Mouse (Mus musculus): ENCODE results near the gene Rngtt.
"Not testable (repeated sequence)": the region's sequence is repeated elsewhere in the genome, so short reads cannot be mapped to it uniquely, and the experiment has no call there.

Rngtt gene

DNA sequence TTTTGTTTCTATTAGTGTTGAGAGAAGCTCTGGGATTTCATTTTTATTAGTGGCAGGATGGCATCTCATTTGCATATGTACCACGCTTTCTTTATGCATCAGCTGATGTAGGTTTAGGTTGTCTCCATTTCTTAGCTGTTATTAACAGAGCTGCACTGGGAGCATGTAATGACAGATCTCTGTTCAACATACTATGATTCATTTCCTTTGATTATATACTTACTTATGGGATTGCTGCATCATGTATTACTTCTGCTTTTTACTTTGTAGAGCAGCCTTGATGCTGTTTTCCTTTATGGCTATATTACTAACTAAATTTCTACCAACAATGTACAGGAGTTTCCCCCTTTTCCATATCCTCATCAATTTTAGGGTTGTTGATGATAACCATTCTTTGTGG lies 109.5 kb downstream of the Rngtt start:
- in situ Hi-C loops (cut with MboI; ENCODE audit: low sequenced_read_pairs) = no loop called here

DNA sequence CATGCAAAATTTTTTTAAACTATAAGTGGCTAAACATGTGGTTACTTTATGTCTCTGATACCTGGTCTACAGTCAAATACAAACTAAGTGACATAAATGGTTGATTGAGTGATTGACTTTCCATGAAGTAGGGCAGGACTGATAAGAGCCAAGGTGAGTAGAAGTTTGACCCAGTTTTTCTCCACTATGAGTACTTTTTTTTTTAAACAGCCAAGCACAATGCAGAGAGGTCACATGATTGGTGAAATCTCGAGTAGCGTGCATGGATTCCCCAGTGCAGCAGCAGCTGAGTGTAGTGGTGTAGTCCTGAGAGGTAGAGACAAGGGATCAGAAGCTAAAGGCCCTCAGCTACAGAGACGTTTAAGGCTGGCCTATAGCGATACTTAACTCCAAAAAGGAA lies 118.7 kb downstream of the Rngtt start:
- in situ Hi-C loops (cut with MboI; ENCODE audit: low sequenced_read_pairs) = no loop called here

DNA sequence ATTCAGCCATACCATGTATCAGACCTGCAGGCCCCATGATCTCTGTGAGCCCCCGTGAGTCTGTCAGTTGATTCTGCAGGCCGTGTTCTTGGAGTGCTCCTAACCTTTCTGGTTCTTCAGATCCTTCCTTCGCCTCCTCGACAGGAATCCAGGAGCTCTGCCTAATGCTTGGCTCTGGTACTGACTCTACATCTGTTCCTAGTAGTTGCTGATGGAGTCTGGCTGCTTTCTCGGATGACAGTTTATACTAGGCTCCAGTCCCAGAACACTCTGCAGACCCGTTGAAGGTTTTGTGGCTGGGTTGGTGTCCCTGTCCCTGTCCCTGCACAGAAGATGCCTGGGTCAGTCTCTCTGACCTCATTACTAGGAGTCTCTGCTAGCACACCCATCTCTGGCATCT lies 131.8 kb downstream of the Rngtt start:
- in situ Hi-C loops (cut with MboI; ENCODE audit: low sequenced_read_pairs) = no loop called here

DNA sequence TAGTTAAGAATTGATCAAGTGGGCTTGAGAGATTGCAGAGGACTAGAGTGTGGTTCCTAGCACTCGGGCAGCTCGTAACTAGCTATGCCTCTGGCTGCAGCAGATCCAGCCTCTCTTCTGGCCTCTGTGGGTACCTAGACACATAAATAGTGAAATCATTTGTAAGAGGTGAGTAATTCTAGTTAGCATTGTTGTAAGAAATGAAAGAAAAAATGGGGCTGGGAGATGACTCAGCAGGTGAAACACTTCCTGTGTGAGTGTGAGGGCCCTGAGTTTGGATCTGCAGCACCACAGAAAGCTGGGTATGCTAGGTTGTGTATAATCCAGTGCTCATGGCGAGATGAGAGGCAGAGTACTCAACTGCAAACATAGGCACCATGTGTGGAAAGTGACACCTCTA lies 136.2 kb downstream of the Rngtt start:
- in situ Hi-C loops (cut with MboI; ENCODE audit: low sequenced_read_pairs) = no loop called here

DNA sequence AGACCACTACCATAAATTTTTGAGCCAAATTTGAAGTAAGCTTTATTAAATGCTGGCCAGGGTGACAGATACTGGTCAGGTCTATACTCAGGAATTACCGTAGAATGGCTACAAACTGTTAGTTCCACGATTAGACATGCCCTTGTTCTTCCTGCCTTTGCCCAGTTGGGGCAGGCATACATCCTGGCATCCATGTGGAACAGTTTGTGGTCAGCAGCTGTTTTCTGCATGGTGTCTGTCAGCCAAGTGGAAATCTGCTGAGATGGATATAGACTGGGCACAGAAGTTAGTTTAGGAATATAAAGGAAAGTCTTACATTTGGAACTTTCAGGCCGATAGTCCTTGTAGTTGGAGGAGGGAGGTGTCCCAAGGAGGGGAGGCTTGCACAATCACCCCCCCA lies 136.8 kb downstream of the Rngtt start:
- in situ Hi-C loops (cut with MboI; ENCODE audit: low sequenced_read_pairs) = no loop called here

DNA sequence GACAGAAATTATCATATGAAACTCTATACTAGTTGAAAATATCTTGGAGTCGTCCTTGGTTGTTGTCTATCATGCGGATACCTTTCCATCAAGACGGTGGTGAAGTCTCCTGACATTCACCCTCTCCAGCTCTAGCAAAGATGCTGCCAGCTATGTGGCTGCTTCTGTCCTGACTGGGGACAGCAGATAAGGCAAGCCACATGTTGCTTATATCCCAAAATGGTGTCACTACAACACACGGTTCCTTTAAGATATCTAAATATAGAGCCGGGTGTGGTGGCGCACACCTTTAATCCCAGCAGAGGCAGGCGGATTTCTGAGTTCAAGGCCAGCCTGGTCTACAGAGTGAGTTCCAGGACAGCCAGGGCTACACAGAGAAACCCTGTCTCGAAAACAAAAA lies 140.2 kb downstream of the Rngtt start:
- in situ Hi-C loops (cut with MboI; ENCODE audit: low sequenced_read_pairs) = not testable (repeated sequence)

DNA sequence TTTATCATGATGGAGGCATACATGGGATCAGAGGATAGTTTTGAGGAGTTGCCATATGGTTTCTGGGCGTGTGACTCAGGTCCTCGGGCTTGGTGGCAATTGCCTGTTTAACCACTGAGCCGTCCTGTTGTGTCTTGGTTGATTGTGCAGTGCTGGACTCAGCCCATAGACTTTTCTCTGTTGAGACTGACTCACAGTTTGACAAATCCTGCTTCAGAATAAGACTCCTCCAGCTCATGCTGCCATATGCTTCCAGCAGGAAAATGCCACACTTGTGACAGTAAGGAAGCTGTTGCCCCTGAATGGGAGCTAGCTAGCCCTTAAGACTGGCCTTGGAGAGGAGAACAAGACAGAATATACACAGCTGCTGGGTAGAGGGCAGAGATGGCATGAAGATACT lies 149.7 kb downstream of the Rngtt start:
- in situ Hi-C loops (cut with MboI; ENCODE audit: low sequenced_read_pairs) = no loop called here

DNA sequence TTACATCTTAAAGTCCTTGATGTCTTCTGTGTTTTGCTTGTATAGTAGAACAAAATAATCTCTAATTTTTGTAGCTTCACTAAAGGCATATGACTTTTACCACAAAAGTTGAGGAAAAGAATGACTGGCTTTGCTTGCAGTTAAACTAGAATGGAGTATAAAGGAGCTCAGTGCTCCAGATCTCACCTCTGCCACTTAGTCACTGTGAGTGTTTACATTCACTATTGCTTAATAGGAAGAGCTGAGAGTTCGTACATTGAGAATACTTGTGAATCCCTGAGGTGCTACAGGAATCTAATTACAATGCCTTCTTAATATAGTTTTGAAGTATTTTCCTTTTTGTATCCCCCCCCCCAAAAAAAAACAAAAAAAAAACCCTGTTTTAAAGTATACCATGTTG lies 154.3 kb downstream of the Rngtt start:
- in situ Hi-C loops (cut with MboI; ENCODE audit: low sequenced_read_pairs) = no loop called here

DNA sequence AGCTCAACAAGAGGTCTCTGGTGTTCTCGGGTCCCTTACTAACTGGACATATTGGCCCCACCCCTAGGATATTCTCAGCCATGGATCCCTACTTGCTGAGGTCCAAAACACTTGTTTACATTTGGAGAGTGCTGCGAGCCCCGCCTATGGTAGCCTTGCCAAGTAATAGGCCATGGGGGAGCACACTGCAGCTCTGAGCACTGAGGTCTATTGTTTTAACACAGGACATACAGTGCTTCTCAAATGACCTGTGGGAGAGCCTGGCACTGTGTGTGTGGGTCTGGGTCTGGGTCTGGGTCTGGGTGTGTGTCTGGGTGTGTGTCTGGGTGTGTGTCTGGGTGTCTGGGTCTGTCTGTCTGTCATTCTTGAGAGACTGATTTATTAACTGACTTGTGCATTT lies 155.8 kb downstream of the Rngtt start:
- in situ Hi-C loops (cut with MboI; ENCODE audit: low sequenced_read_pairs) = no loop called here

DNA sequence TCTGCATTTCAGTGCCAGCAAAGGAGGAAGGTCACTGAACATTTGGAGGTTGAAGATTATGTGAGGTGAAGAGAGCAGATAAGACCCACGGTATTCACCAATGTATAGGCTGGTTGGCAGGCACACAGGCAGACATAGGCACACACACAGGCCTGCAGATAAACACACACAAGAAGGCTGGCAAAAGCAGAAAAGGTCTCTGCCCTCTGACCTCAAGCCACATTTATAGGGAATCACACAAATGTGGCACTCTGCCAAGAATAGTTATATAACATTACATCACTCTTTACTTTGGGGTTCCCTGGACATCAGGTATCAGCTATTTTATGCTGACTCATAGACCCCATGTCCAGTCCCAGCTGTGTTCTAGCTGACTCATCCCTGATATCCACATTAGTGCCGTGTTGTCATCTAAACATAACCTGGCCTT lies 156.9 kb downstream of the Rngtt start:
- in situ Hi-C loops (cut with MboI; ENCODE audit: low sequenced_read_pairs) = no loop called here

DNA sequence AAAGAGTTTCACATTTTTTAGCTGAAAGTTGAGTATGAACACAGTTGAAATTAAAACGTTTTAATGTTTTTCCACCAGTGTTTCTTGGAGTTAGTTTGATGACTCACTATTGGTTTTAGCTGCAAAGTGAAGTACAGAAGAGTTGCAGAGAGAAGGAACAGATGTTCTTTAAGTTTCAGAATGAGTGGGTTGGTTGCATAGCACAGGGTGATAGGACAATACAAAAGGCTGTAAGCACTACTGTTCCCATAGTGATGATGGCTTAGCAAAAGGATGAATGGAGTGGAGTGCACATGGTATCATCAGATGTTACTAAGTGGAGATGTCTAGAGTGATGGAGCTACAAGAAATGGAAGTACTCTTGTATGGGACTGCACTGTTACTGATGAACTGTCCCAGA lies 157.5 kb downstream of the Rngtt start:
- in situ Hi-C loops (cut with MboI; ENCODE audit: low sequenced_read_pairs) = no loop called here

DNA sequence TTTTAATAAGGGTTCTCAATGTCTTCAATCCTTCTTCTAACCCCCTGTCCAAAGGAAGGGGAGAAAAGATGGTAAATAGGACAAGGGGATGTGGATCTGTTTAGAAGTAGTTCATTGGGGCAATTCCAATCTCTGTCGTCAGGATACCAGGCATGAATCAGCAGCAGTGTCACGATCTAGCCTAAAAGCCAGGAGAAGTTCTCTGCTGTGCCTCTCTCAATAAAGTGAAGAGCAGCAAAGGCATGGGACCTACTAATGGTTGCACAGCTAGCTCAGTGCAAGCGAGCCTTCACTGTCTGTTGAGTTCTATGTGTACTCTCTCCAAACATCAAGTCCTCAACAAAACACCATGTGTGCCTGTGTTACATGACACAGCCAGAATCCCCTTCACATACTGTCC lies 158.0 kb downstream of the Rngtt start:
- in situ Hi-C loops (cut with MboI; ENCODE audit: low sequenced_read_pairs) = no loop called here

DNA sequence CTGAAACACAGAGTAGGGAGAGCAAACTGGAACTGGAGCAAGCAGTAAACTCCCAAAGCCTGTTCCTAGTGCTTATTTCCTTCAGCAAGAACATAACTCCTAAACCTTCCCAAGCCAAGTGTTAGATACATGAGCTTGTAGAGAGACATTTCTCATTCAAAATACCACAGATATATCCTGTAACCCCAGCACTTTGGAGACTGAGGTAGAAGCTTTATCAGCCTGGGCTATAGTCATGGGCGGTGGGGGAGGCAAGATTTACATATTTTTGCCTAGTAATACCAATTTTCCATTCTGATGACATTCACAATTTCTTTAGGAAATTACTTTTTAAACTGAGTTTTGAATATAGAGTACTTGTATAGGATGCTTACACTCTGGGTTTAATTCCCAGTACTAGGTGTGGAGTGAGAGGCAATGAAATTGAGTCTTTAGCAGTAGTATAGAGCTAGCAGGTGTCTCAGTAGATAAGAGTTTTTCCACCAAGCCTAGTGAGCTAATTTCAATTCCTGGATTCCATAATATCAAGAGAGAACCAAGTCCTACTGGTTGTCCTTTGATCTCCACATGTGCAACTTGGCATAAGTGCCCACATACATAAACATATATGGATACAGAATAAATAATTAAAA lies 160.7 kb downstream of the Rngtt start:
- in situ Hi-C loops (cut with MboI; ENCODE audit: low sequenced_read_pairs) = no loop called here

DNA sequence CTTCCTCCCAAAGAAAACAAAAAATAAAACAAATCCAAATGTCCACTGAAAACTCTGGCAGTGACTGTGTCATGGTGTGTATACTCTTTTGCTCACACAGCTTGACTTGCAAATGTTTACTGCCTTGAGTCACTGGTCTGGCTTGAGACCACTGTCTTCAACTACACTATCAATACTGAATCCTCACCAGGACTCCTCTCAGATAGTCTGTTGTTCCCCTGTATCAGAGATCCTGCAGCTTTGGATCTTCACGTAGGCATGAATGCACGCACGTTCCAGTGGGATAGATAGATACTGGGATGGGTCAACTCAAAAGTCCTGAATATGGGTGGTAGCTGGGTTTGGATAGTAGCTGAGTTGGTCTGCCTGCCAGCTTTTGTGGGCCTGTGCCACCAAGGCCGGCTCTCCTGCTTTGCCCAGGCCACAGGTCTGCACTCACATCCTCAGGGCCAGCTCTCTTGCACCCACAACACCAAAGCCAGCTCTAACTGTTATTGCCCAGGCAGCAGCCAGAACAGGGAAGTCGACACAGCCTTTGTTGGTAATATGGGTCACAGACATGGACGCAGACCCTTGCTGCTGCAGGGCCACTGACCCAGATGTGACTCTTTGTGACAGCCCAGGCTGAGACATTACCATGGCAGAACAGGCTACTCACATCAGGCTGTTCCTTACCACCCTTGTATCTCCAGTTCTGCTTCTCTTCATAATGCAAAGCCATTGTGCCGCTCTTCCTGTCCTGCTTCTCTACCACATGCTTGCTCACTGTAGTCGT lies 168.1 kb downstream of the Rngtt start:
- in situ Hi-C loops (cut with MboI; ENCODE audit: low sequenced_read_pairs) = no loop called here

DNA sequence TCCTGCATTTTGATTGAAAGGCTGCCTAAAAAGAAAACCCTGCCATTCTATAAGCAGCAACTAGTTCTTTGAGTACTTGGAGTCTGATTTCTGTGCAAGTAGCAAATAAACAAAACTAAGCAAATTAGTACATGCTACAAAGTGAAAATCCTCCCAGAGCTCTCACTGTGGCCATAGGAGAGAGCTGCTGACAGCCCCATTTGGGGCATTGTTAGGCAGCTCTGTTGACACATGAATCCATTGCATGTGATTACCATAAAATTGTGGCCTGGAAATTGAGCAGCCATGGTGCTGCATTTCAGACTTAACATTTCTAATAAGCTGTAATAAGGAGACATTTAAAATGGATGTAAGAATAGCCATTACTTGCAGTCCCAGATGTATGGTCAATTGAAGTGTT lies 171.6 kb downstream of the Rngtt start:
- in situ Hi-C loops (cut with MboI; ENCODE audit: low sequenced_read_pairs) = no loop called here

DNA sequence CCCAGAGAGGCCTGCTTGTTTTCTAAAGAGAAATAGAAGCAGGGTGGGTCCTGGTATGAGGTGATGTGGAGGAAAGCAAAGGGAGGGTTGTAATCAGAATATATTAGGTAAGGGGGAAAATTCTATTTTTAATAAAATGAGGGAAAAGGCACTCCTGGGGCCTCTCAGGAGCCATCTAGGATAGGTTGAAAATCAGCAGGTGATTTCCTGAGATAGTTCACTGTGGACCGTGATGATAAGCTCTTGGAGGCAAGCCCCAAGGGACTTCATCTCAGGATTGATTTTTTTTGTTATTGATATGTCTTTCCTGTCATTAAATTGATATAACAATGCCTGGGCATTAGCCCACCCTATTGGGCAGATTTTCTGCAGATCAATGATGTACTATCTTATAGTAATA lies 175.9 kb downstream of the Rngtt start:
- in situ Hi-C loops (cut with MboI; ENCODE audit: low sequenced_read_pairs) = no loop called here

DNA sequence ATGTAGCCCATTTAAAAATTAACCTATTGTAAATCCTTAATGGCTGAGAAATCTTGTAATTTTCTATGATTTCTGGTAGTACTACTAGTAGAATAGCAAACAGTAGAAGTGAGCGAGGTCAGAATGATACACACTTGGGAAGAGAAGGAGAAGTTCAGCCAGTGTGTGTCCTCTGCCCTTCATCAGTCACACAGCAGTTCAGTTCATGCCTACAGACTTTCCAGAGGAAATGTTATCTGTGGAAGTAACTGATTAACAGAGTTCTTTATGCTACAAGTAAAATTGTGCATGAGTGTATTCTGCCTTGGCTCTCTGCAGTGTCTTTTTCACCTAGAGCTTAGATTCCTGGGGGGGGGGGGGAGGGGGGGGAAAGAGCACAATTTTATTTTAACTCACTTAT lies 181.0 kb downstream of the Rngtt start:
- in situ Hi-C loops (cut with MboI; ENCODE audit: low sequenced_read_pairs) = no loop called here

DNA sequence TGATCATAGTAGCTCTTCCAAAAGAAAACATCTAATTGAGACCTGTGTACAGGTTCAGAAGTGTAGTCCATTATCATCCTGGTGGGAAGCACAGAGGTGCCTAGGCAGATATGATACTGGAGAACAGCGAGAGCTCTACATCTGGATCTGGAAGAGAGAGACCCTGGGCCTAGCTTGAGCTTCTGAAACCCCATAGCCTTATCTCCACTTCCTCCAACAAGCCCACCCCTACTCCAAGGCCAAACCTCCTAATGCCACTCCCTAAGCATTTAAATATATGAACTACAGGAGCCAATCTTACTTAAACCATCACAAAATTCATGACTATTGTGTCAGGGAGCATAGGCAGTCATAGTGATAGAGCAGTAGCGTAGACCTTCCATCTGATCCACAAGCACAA lies 184.3 kb downstream of the Rngtt start:
- in situ Hi-C loops (cut with MboI; ENCODE audit: low sequenced_read_pairs) = no loop called here

DNA sequence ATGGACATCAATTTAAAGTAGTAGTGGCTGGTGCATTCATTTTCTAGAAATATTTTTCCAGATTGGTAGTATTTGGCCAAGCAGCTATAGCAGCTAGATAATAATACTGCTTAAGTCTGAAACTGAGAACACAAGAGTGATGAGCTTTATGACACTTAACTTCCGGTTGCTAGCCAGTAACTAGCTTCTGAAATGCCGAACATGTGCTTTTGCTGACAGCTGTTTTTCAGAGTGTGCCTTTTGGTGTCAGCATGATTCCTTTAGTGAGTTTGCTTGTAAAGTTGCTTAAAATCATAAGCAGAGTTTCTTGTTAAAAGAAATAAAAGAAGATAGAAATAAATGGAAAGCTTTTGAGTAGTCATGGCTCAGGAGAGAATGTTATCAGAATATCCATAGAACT lies 186.9 kb downstream of the Rngtt start:
- in situ Hi-C loops (cut with MboI; ENCODE audit: low sequenced_read_pairs) = no loop called here

DNA sequence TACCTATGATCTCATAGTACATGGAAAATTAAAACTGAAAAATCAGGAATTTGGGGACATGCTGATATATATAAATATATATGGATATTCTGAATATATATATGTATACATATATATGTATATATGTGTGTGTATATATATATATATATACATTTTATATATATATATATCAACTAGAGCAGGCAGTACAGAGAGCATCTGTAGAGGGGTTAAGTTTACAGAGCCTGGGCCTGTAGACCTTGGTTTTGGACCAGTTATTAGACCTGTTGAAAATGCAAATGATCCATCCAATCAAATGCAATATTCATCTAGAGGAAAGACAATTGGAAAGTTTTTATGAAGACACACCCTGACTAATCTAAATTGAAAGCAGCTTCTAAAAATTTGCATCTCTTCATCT lies 187.5 kb downstream of the Rngtt start:
- in situ Hi-C loops (cut with MboI; ENCODE audit: low sequenced_read_pairs) = no loop called here

DNA sequence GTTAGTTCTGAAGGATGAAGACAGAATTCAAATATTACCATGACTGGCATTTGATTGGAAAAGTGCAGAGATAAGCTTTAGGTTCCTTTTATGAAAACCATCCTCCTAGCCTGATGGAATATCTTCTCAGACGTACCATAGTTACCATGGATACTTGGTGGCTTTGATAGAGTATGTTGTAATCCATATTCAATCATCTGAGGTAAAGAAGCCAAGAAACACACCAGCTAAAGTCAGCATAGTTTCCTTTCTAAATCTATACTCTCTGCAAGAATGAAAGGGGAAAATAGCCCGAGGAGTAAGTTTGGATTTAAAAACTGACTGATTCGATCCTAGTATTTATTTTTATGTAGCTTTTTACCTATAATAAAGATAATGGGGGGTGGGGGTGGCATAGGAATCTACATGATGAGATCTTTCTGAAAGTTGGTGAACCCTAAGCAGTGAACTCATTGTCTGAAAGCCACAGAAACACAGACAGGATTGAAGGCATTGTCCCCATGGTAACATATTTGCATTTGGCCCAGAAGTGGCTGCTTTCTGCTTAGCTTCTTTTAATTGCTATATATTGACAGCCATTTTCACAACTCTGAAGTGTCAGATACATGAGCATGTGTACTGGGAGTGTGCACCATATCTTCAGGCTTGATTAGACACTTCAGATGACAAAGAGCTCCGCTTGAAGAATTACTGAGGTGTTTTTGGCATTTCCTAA lies 188.2 kb downstream of the Rngtt start:
- in situ Hi-C loops (cut with MboI; ENCODE audit: low sequenced_read_pairs) = no loop called here

DNA sequence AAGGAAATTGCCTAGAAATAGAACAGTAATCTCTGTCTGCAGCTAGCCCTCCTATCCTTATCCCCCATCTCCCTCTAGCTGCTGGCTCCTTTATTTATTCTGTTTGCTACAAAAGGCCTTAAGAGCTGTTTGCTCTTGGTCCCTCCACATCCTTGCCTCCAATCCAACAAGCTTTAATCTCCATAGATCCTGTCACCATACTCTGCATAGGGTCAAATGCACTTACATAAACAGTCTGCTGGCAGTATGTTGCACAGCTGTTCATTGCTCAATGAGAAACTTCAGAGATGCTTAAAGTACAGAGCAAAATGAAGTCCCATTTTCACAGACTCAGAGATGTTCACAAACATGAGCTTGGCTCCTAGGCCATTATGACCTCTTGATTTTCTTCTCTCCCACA lies 196.5 kb downstream of the Rngtt start:
- in situ Hi-C loops (cut with MboI; ENCODE audit: low sequenced_read_pairs) = no loop called here

Measured in CH12F3 (cell line).